Mouse (Mus musculus) midbrain, embryonic 12.5 days (tissue): ENCODE measurements at regions not wholly inside any gene's neighbourhood (a gene's known extent, or its start where the extent isn't known, plus 50 kb on each side); places are given as distances from the start of the nearest gene placed in this dataset.
A peak's percentile ranks its signal among the peaks of the same experiment; 100 is the strongest.

ENCODE experiments used
- ATAC-seq: fragments of 200-750 bp; cut with Nextera tagmentation; 2 replicates; pipeline ENCODE4 v1.8.0; 2017; ENCODE audit warnings: low read depth, moderate TSS enrichment, moderate library complexity; ENCODE audit not compliant: low FRiP score
- H3K27ac ChIP-seq: fragments of 300-500 bp; sonication (generic); replicated peaks from 2 replicates; pipeline ENCODE4 v1.5.1; 2016; ENCODE audit warnings: mild to moderate bottlenecking
- H3K27me3 ChIP-seq: fragments of 300-500 bp; sonication (generic); 2 replicates; pipeline ENCODE4 v1.6.1; 2016; ENCODE audit warnings: mild to moderate bottlenecking
- H3K36me3 ChIP-seq: fragments of 300-500 bp; sonication (generic); 2 replicates; pipeline ENCODE4 v1.6.1; 2016
- H3K4me1 ChIP-seq: fragments of 300-500 bp; sonication (generic); 2 replicates; pipeline ENCODE4 v1.6.1; 2016
- H3K4me2 ChIP-seq: fragments of 300-500 bp; sonication (generic); replicated peaks from 2 replicates; pipeline ENCODE4 v1.6.1; 2016; ENCODE audit warnings: mild to moderate bottlenecking, moderate library complexity
- H3K4me3 ChIP-seq: fragments of 300-500 bp; sonication (generic); 2 replicates; pipeline ENCODE4 v1.5.1; 2016; ENCODE audit warnings: mild to moderate bottlenecking
- H3K9ac ChIP-seq: fragments of 300-500 bp; sonication (generic); replicated peaks from 2 replicates; pipeline ENCODE4 v1.6.1; 2016; ENCODE audit warnings: mild to moderate bottlenecking, moderate library complexity
- H3K9me3 ChIP-seq: fragments of 300-500 bp; sonication (generic); 2 replicates; pipeline ENCODE4 v1.6.1; 2016; ENCODE audit warnings: mild to moderate bottlenecking
- WGBS: fragments of 180-500 bp; shearing (Covaris S2); methylation state at CpG from one replicate; pipeline ENCODE4 v1.1.7; 2016; 5-methylcytosine and 5-hydroxymethylcytosine counted together

DNA sequence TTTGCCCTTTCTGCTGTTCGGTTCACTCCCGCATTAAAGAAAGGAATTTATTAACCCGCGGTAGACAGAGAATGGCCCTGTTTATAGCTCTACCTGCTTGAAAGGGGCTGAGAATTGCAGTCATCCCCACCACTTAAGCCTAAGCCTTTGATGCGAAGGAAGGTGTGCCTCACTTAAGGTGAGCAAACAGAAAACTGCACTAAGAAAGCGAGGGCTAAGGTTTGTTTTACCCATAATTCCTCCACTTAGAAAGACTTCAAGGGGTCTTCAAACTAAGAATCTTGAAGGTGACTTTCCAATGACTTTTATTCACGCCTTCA, 540.7 kb upstream of the Gm19410 start:
- H3K27me3 ChIP-seq = no peaks in the 10 kb centered on the region
- H3K27ac ChIP-seq = no peak overlapping the region
- no peak for ATAC-seq
- no peak overlapping the region for H3K4me2 ChIP-seq
- no peaks in the 10 kb centered on the region for H3K36me3 ChIP-seq
- H3K4me1 ChIP-seq = no peaks in the 10 kb centered on the region
- no peak overlapping the region for H3K9ac ChIP-seq
- no peaks in the 10 kb centered on the region for H3K9me3 ChIP-seq
- 83% methylated on average over 7 of the region's 7 CpGs for WGBS
- H3K4me3 ChIP-seq = no peak overlapping the region

DNA sequence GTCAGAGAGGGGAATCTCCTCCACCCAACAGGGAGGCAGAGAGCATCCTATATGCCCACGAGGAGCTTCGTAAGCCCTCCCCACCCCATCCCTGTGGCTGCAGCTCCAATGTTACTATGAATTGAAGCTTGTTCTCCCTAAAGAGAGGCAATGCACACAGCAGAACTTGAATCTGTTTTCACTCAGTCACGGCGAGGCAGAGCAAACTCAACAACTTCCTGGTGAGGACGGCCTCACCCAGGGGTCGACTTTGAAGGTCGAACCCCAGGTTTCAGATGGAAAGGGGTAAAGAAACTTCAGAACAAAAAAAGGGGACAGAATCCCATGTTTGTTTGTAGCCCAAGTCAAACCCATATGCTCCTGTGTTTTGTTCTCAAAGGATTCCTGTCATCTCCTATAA, 538.5 kb upstream of the Gm19410 start:
- no peaks in the 10 kb centered on the region for H3K9me3 ChIP-seq
- H3K27ac ChIP-seq = no peak overlapping the region
- no peak overlapping the region for H3K4me3 ChIP-seq
- no peaks in the 10 kb centered on the region for H3K27me3 ChIP-seq
- no peak overlapping the region for H3K9ac ChIP-seq
- WGBS = 76% methylated on average over 7 of the region's 7 CpGs
- H3K36me3 ChIP-seq = no peaks in the 10 kb centered on the region
- H3K4me1 ChIP-seq = no peaks in the 10 kb centered on the region
- no peak for ATAC-seq
- no peak overlapping the region for H3K4me2 ChIP-seq

DNA sequence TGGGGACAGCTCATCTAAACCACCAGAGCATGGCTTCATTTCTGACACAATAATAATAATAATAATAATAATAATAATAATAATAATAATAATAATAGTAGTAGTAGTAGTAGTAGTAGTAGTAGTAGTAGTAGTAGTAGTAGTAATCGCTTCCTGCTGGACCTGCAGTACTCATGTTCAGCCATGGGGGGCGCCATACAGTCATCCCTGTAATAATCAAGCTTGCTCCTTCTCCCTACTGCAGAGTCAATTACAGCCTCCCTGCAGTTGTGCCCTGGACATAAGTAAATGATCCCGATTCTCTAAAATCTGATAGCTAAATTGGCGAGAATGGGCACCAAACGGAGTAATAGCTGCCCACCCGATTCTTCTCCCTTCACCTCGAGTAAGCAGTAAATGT, 537.1 kb upstream of the Gm19410 start:
- no peak overlapping the region for H3K4me2 ChIP-seq
- no peak overlapping the region for H3K27ac ChIP-seq
- H3K9me3 ChIP-seq = no peaks in the 10 kb centered on the region
- no peaks in the 10 kb centered on the region for H3K36me3 ChIP-seq
- no peaks in the 10 kb centered on the region for H3K4me1 ChIP-seq
- no peak overlapping the region for H3K9ac ChIP-seq
- no peak overlapping the region for H3K4me3 ChIP-seq
- H3K27me3 ChIP-seq = no peaks in the 10 kb centered on the region
- WGBS = 80% methylated on average over 7 of the region's 7 CpGs
- ATAC-seq = no peak

DNA sequence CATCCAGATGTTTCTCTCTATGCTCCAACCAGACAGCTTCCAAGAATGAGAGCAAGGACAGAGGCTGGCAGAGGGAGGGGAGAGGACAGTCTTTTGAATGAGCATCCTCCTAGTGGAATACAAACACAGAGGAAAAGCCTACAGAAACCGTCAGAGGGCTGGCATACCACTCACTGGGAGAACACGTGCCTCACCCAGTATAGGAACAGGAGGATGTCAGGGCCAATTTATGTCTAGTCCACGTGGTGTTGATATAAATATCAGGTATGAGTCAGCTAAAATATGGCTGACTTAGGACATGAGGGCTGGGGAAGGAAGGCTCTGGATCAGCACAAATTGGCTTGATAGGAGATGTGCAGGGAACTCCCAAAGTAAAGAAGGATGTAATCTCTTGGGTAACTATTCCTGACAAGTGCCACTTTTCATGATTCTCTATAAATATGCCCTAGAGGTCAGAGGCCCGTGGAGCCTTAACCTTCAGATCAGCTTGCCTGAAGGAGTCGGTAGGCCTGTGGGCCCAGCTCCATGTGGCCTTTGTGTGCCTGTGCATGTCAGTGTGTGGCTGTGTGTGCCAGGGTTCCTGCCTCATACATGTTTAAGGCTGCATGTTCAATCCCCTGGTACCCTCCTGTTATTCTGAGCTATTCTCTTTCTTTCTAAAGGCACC, 531.9 kb upstream of the Gm19410 start:
- H3K4me3 ChIP-seq = no peak overlapping the region
- WGBS = 55% methylated on average over 5 of the region's 5 CpGs
- no peak overlapping the region for H3K4me2 ChIP-seq
- no peaks in the 10 kb centered on the region for H3K9me3 ChIP-seq
- H3K4me1 ChIP-seq = no peaks in the 10 kb centered on the region
- no peaks in the 10 kb centered on the region for H3K27me3 ChIP-seq
- ATAC-seq = no peak
- no peak overlapping the region for H3K9ac ChIP-seq
- H3K36me3 ChIP-seq = no peaks in the 10 kb centered on the region
- H3K27ac ChIP-seq = no peak overlapping the region

DNA sequence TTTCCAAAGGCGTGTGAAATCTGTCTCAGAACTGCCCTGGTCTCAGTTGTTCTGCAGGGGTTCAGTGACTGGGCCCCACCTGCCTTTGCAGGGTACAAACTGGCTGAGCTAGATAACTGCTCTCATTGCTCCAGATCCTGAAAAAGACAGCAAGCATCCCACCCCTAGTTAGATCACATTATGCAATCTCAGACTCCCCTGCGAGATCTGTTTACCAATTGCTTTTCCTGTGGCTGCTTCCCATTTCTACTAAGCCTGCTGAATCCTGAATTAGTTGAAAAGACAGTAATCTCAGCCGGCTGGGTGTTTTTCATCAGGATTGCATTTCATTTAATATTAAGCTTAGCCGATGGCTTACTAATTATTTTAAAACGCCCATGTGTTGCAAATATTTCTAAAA, 531.2 kb upstream of the Gm19410 start:
- Histone ChIP-seq H3K9me3 (no peaks in the 10 kb centered on the region), H3K9ac (no peak overlapping the region), H3K4me3 (no peak overlapping the region), H3K4me2 (no peak overlapping the region), H3K27ac (no peak overlapping the region), H3K27me3 (no peaks in the 10 kb centered on the region), H3K36me3 (no peaks in the 10 kb centered on the region), H3K4me1 (no peaks in the 10 kb centered on the region)
- WGBS = 49% methylated on average over 5 of the region's 5 CpGs
- no peak for ATAC-seq

DNA sequence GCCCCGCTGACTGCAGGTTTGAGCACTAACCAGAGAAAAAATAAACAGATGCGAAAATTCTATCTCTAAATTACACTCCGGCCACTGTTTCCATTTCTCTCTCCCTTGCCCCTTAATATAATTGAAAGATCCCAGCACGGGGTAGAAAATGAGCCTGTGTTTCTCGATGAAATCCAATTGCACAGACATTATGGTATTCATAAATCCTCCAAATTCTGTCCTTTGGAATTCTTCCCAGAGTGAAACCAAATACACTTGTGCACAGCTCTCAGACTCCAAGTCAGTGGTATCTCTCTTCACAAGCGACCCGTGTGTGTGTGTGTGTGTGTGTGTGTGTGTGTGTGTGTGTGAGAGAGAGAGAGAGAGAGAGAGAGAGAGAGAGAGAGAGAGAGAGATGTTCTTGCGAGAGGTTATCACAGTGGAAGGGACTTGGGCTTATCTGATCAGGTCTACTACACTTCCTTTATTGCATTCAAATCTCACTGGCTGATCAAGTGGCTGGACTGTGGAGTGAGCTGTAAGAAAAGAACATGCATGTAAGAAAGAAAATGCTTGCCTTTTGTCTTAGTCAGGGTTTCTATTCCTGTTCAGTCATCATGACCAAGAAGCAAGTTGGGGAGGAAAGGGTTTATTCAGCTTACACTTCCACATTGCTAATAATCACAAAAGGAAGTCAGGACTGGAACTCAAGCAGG, 529.6 kb upstream of the Gm19410 start:
- Histone ChIP-seq H3K9me3 (no peaks in the 10 kb centered on the region), H3K9ac (no peak overlapping the region), H3K4me1 (no peaks in the 10 kb centered on the region), H3K4me2 (no peak overlapping the region), H3K36me3 (no peaks in the 10 kb centered on the region), H3K4me3 (no peak overlapping the region), H3K27ac (no peak overlapping the region), H3K27me3 (no peaks in the 10 kb centered on the region)
- WGBS = 74% methylated on average over 8 of the region's 8 CpGs
- ATAC-seq = no peak

DNA sequence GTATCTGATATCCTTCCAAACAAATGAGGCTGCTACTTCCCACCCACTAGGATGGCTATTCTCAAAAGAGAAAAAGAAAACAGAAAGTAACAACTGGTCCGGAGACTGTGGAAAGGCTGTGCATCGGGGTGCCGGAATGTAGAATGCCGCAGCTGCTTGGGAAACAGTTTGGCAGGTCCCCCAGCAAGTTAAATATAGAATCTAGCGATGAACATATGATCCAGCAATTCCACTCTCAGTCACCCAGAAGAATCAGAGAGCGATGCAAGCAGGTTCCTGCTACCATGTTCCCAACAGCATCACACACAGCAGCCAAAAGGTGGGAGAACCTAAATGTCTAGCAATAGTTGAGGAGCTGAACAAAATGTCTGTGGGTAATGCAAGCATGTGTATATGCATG, 528.3 kb upstream of the Gm19410 start:
- 89% methylated on average over 6 of the region's 6 CpGs for WGBS
- no peaks in the 10 kb centered on the region for H3K36me3 ChIP-seq
- no peak overlapping the region for H3K27ac ChIP-seq
- no peaks in the 10 kb centered on the region for H3K4me1 ChIP-seq
- H3K27me3 ChIP-seq = no peaks in the 10 kb centered on the region
- no peak for ATAC-seq
- no peak overlapping the region for H3K4me3 ChIP-seq
- no peaks in the 10 kb centered on the region for H3K9me3 ChIP-seq
- no peak overlapping the region for H3K9ac ChIP-seq
- no peak overlapping the region for H3K4me2 ChIP-seq

DNA sequence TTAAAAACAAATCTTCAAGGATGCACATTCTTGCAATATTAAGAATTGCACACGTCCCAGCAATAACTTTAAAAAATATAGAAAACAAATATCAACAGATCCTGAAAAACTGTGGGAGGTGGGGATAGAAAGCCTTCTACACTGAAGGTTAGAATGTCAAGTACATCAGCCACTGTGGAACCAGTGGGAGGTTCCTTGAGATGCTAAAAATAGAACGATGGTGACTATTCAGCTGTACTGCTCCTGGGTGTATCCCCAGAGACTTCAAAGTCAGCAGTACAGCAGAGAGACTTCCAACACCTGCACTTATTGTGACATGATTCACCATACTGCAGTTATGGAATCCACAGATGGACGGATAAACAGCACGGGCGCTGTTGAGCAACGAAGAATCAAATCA, 524.7 kb upstream of the Gm19410 start:
- WGBS = 91% methylated on average over 6 of the region's 6 CpGs

DNA sequence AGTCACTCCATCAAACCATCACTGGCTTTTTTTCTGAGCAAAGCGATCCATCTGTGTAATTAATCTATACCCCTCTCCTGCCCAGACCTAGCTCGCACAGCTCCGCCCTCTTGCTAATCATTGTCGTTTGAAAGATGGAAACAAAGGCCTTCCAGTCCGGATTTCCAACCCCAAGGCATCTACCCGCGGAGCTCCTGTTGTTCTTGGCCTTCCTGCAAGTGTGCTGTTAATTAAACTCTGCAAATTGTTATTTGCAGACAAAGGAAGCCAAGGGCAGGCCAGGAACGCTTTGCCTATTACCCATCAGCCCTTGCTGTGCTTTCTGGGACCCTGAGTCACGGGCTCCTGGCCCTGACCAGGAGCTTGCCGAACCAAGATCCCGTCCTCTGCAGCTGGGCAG, 522.0 kb upstream of the Gm19410 start:
- ATAC-seq = no peak
- H3K27me3 ChIP-seq = no peaks in the 10 kb centered on the region
- WGBS = 34% methylated on average over 11 of the region's 11 CpGs
- 0 out of 2 replicates have a peak overlapping the region, but pooled peaks have one; percentile 20 for H3K27ac ChIP-seq
- no peaks in the 10 kb centered on the region for H3K9me3 ChIP-seq
- no peak overlapping the region for H3K4me2 ChIP-seq
- no peak overlapping the region for H3K9ac ChIP-seq
- H3K4me1 ChIP-seq = peaks cover 8% of the 10 kb centered on the region
- H3K4me3 ChIP-seq = no peak overlapping the region
- H3K36me3 ChIP-seq = no peaks in the 10 kb centered on the region

More for the DNA sequence above, 524.7 kb upstream of the Gm19410 start:
- no peak overlapping the region for H3K9ac ChIP-seq
- H3K4me3 ChIP-seq = no peak overlapping the region
- H3K4me2 ChIP-seq = no peak overlapping the region
- no peaks in the 10 kb centered on the region for H3K27me3 ChIP-seq
- peaks cover 8% of the 10 kb centered on the region for H3K4me1 ChIP-seq
- no peaks in the 10 kb centered on the region for H3K9me3 ChIP-seq
- H3K36me3 ChIP-seq = no peaks in the 10 kb centered on the region
- no peak for ATAC-seq
- H3K27ac ChIP-seq = no peak overlapping the region

DNA sequence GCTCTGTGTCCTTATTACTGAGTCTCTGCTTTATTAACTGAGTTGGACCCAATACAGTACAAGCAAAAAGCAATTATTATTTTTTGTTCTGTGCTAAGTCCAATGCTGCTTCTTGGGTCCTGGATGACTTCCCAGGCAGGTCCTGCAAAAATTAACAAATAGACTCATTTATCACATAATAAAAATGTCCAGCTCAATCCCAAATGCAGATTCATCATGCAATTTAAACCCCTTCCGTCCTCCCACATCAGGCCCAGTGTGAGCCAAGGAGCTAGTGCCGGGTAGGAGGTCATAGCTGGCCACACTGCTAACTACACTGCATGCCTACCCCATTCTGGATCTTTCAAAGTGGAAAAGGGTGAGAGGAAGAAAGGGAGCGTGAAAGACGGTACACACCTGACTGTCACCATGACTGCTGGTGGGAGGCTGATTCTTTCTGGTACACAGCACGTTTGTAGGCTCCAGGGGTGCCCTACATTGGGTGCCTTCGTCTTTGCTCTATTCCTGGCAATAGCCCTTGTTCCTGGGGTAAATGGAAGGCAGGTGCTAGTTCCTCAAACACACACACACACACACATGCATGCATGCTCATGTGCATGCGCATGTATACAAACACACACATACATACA, 515.7 kb upstream of the Gm19410 start:
- no peak overlapping the region for H3K4me2 ChIP-seq
- no peak overlapping the region for H3K9ac ChIP-seq
- WGBS = 84% methylated on average over 7 of the region's 7 CpGs
- H3K4me3 ChIP-seq = no peak overlapping the region
- no peaks in the 10 kb centered on the region for H3K27me3 ChIP-seq
- H3K4me1 ChIP-seq = no peaks in the 10 kb centered on the region
- H3K36me3 ChIP-seq = no peaks in the 10 kb centered on the region
- ATAC-seq = no peak
- H3K27ac ChIP-seq = no peak overlapping the region
- no peaks in the 10 kb centered on the region for H3K9me3 ChIP-seq

DNA sequence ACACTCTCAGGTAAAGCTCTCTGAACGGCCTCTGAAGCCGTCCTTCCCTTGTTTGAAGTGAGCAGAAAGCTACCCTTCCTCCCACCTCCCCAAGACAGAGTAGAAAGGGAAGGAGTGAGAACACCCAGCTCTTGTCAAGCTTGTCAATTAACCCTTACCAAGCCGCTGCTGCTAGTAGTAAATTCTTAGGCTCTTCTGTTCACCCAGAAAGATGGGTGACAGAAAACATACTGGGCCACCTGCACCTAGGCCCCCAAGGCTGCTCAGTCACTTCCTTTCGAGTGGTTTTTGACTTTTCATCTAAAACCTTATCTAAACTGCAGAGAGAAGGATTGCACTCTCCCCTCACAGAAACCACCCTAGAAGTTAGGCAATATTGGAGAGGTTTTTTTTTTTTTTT, 514.9 kb upstream of the Gm19410 start:
- H3K4me1 ChIP-seq = no peaks in the 10 kb centered on the region
- no peak overlapping the region for H3K4me3 ChIP-seq
- no peaks in the 10 kb centered on the region for H3K9me3 ChIP-seq
- no peak for ATAC-seq
- 73% methylated on average over 4 of the region's 4 CpGs for WGBS
- H3K4me2 ChIP-seq = no peak overlapping the region
- no peaks in the 10 kb centered on the region for H3K27me3 ChIP-seq
- no peak overlapping the region for H3K27ac ChIP-seq
- H3K9ac ChIP-seq = no peak overlapping the region
- no peaks in the 10 kb centered on the region for H3K36me3 ChIP-seq

DNA sequence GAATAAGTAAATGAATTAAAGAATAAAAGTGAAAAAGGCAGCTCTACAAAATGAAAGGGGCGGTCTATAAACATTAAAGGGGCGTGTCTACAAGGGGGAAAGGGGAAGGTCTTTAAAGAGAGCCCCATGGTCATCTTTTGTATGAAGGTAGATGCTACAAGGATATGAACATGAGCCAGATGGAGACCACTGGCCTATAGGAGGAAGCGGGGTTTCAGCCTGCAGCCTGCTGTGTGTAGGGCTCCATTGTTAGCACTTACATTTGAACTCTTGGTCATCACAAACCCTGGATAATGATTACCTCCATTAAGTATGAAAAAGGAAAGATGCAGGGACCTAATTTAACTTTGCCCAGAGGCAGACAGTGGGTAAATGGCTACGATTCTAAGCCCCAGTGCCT, 511.6 kb upstream of the Gm19410 start:
- WGBS = 85% methylated on average over 4 of the region's 4 CpGs
- H3K36me3 ChIP-seq = no peaks in the 10 kb centered on the region

More for the DNA sequence above, 511.6 kb upstream of the Gm19410 start:
- no peak overlapping the region for H3K4me3 ChIP-seq
- ATAC-seq = no peak
- H3K9ac ChIP-seq = no peak overlapping the region
- H3K27ac ChIP-seq = no peak overlapping the region
- no peak overlapping the region for H3K4me2 ChIP-seq
- no peaks in the 10 kb centered on the region for H3K9me3 ChIP-seq
- no peaks in the 10 kb centered on the region for H3K4me1 ChIP-seq
- H3K27me3 ChIP-seq = no peaks in the 10 kb centered on the region
